Mouse (Mus musculus) erythroblast, embryonic 14.5 days (primary cell): ENCODE data around the gene Mrc1.

ENCODE experiments used
- GATA1 ChIP-seq: IDR thresholded peaks from 2 replicates; pipeline ENCODE4 v1.6.1; 2012; ENCODE audit warnings: low read length, inconsistent platforms, mixed read lengths
- TAL1 ChIP-seq: IDR thresholded peaks from 3 replicates; pipeline ENCODE4 v1.6.1; 2012; ENCODE audit warnings: low read length, inconsistent platforms, mixed read lengths

DNA sequence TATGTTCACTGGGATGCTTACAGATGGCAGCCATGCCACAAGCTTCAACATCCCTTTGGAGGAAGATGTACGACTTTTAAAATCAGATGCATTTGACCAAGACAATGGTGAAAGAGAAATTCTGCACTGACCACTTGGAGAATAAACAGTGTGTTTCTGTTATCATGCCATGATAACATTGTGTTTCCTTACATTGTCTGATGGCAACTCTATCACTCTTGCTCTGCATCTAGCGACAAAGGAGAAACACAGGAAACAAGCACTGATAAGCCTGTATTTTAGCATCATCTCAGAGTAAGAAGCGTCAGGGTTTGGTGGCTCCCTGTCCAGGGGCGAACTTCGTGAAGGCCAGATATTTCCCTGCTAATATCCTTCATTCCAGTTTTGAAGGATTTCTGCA lies 6.1 kb downstream of the Mrc1 start:
- TF ChIP-seq TAL1 (no peak), GATA1 (no peak)
